Mouse (Mus musculus): ENCODE data around the gene Lrrc55.

DNA sequence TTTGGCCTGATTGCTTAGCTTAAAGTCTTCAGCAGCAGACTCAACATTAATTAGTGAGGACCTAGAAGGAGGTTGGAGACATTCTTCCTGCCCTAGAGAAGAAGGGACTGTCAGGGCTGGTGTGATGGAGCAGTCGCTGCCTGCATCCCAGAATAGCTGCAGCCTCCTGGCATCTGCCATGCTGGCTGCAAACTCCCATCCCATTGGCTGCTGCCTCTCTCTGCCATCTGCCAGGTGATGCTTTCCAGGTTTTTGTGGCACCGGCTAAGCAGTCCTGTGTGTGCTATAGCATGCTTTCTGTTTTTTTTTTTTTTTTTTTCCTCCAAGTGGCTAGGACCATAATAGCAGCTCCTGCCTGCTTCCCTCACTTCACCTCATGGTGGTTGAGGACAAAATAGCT lies 16.7 kb upstream of the Lrrc55 start:
- TF ChIP-seq POLR2A (IDR thresholded peaks at IDR 0.05; ENCODE audit: extremely low read depth, insufficient read depth, low read length) (no peak), CTCF (IDR thresholded peaks at IDR 0.05; ENCODE audit: extremely low read depth, insufficient read depth, low read length) (no peak)
